Mouse (Mus musculus) liver, adult 2 months (tissue): Measurements from ENCODE around the gene Prkcb. TPM values are rescaled to one million over a fixed set of nuclear protein-coding genes. Genes with fewer than 3 reads are reported as not detected.
"Not testable (repeated sequence)": the region's sequence is repeated elsewhere in the genome, so short reads cannot be mapped to it uniquely, and the experiment has no call there.

Source experiments
- DNase-seq: peaks from one replicate; pipeline ENCODE4 v3.0.0-alpha.2; 2011; ENCODE audit warnings: low read depth, low spot score; ENCODE audit errors: extremely low read depth
- H3K27ac ChIP-seq: fragments of 200-500 bp; replicated peaks from 2 replicates; pipeline ENCODE4 v1.5.1; 2012; ENCODE audit warnings: low read depth, mild to moderate bottlenecking, control low read depth, inconsistent platforms, low read length; ENCODE audit not compliant: insufficient read depth
- H3K27me3 ChIP-seq: fragments of 200-500 bp; 2 replicates; pipeline ENCODE4 v1.6.1; 2012; ENCODE audit warnings: mild to moderate bottlenecking, moderate library complexity, low read length, inconsistent platforms; ENCODE audit not compliant: control insufficient read depth, insufficient read depth
- H3K36me3 ChIP-seq: fragments of 200-500 bp; 2 replicates; pipeline ENCODE4 v1.6.1; 2012; ENCODE audit warnings: low read length, inconsistent platforms; ENCODE audit not compliant: control insufficient read depth, insufficient read depth
- H3K4me1 ChIP-seq: fragments of 200-500 bp; 2 replicates; pipeline ENCODE4 v1.6.1; 2011; ENCODE audit warnings: low read length; ENCODE audit not compliant: control insufficient read depth, insufficient read depth
- H3K4me3 ChIP-seq: fragments of 200-500 bp; 2 replicates; pipeline ENCODE4 v1.5.1; 2011; ENCODE audit warnings: low read depth, mild to moderate bottlenecking, control low read depth, low read length, moderate library complexity; ENCODE audit not compliant: insufficient read depth
- H3K79me2 ChIP-seq: fragments of 200-500 bp; 2 replicates; pipeline ENCODE4 v1.6.1; 2012; ENCODE audit warnings: inconsistent platforms, mild to moderate bottlenecking, low read length, moderate library complexity; ENCODE audit not compliant: control insufficient read depth, insufficient read depth
- H3K9ac ChIP-seq: fragments of 200-500 bp; 2 replicates; pipeline ENCODE4 v1.6.1; 2012; ENCODE audit warnings: low read depth, mild to moderate bottlenecking, control low read depth, inconsistent platforms, low read length
- CTCF ChIP-seq: fragments of 200-500 bp; IDR thresholded peaks from 2 replicates; pipeline ENCODE4 v1.5.1; 2011; ENCODE audit warnings: low read depth, low read length, control low read depth
- POLR2A ChIP-seq: fragments of 200-500 bp; IDR thresholded peaks from 2 replicates; pipeline ENCODE4 v1.6.1; 2011; ENCODE audit warnings: low read length, control low read depth; ENCODE audit not compliant: insufficient read depth; ENCODE audit errors: extremely low read depth
- WGBS: fragments of 180-500 bp; shearing (Covaris S2); methylation state at CpG from one replicate; pipeline ENCODE4 v1.1.7; 2018; 5-methylcytosine and 5-hydroxymethylcytosine counted together
- polyA plus RNA-seq: library from polyadenylated mRNA; depleted of rRNA; stranded (reverse); fragments of >200 nt; gene quantifications from 2 replicates; pipeline ENCODE4 v1.2.3, GENCODE M21; 2012; rRNA removed
- total RNA-seq: library from RNA; depleted of rRNA; stranded (reverse); fragments of >200 nt; gene quantifications from 2 replicates; pipeline ENCODE4 v1.2.3, GENCODE M21; 2014; rRNA removed

Gene Prkcb
- 3.7 and 5.6 TPM in 2 replicates for total RNA-seq
- polyA plus RNA-seq: 1.5 and 2.5 TPM in 2 replicates

- H3K4me3 ChIP-seq: peak within 1 kb of the TSS; percentile 69
- 7% methylated on average over 40 of the region's 42 CpGs for WGBS
- no peak within 1 kb of the TSS for H3K27ac ChIP-seq
- H3K36me3 ChIP-seq: no peaks in the 10 kb centered on the region
- peaks cover 12% of the 10 kb centered on the region for H3K27me3 ChIP-seq
- no peaks in the 10 kb centered on the region for H3K4me1 ChIP-seq
- peak within 1 kb of the TSS; percentile 66 for H3K9ac ChIP-seq
- no peak for DNase-seq
- TF ChIP-seq POLR2A: no peak
- TF ChIP-seq CTCF: no peak
- no peaks in the 10 kb centered on the region; the same call in 1 of the 2 replicates for H3K79me2 ChIP-seq
These were observed at the start of gene Prkcb for GRCm38 (mm10) chr7:122288605-122289242. TSS of gene Prkcb (plus strand) at chr7:122288751.

DNA sequence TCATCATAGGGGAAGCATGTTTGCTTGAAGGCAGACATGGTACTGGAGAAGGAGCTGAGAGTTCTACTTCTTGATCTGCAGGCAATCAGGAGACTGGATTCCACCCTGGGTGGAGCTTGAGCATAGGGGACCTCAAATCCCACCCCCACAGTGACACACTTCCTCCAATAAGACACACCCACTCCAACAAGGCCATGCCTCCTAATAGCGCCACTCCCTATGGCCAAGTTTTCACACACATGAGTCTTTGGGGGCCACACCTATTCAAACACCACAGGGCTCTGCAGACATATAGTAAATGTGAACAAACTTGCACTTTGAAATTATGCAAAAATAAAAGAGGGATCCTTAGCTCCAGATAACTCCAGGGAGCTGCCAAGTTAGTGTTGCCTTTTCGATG lies 49.6 kb upstream of the Prkcb start:
- H3K27me3 ChIP-seq: no peaks in the 10 kb centered on the region
- H3K4me1 ChIP-seq: no peaks in the 10 kb centered on the region
- DNase-seq: no peak
- no peak overlapping the region for H3K27ac ChIP-seq
- WGBS: 95% methylated on average over 2 of the region's 2 CpGs
- no peaks in the 10 kb centered on the region for H3K36me3 ChIP-seq
- no peak for TF ChIP-seq POLR2A
- no peak for TF ChIP-seq CTCF
- no peak overlapping the region for H3K9ac ChIP-seq
- no peak overlapping the region for H3K4me3 ChIP-seq
- H3K79me2 ChIP-seq: no peaks in the 10 kb centered on the region

- H3K27ac ChIP-seq: no peak overlapping the region
- H3K36me3 ChIP-seq: no peaks in the 10 kb centered on the region
- H3K9ac ChIP-seq: no peak overlapping the region
- no peaks in the 10 kb centered on the region for H3K79me2 ChIP-seq
- no peak for DNase-seq
- H3K27me3 ChIP-seq: no peaks in the 10 kb centered on the region
- 77% methylated on average over 6 of the region's 6 CpGs for WGBS
- no peak overlapping the region for H3K4me3 ChIP-seq
- no peak for TF ChIP-seq CTCF
- no peak for TF ChIP-seq POLR2A
- no peaks in the 10 kb centered on the region for H3K4me1 ChIP-seq
These were observed 48.0 kb upstream of the Prkcb start for GRCm38 (mm10) chr7:122240413-122241119.

DNA sequence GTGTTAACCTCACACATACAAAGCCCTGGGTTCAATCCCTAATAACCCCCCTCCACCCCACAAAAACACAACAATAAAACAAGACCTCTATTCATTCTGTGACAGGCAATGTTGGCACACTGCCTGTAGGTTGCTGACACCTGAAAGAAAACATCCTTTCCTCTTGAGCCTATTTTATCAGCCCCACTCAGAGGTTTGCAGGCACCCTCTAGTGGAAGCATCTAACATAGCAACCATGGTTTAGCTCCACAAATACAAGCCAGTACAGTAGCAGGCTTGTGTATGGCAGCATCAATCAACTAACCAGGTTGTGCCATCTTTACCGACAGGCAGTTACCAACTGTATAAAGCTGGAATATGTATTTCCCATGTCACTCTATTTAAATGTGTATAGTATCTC lies 46.3 kb upstream of the Prkcb start:
- no peaks in the 10 kb centered on the region for H3K79me2 ChIP-seq
- H3K4me3 ChIP-seq: no peak overlapping the region
- H3K9ac ChIP-seq: no peak overlapping the region
- H3K27me3 ChIP-seq: no peaks in the 10 kb centered on the region
- 31% methylated on average over 1 of the region's 1 CpGs for WGBS
- H3K4me1 ChIP-seq: no peaks in the 10 kb centered on the region
- no peak for TF ChIP-seq POLR2A
- no peak for TF ChIP-seq CTCF
- peak; percentile 31 for DNase-seq
- no peak overlapping the region for H3K27ac ChIP-seq
- H3K36me3 ChIP-seq: no peaks in the 10 kb centered on the region

DNA sequence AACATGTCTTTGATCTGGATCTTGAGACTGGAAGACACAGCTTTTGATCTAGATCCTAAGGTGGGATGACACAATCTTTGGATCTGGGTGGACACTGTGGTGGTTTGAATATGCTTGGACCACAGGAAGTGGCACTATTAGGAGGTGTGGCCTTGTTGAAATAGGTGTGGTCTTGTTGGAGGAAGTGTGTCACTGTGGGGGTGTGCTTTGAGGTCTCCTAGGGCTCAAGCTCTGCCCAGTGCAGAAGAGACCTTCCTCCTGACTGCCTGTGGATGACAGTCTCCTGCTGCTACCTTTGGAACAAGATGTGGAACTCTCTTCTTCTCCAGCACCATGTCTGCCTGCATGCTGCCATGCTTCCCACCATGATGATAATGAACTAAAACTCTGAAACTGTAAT lies 45.8 kb upstream of the Prkcb start:
- not testable (repeated sequence) for H3K27ac ChIP-seq, H3K4me3 ChIP-seq, H3K27me3 ChIP-seq, H3K4me1 ChIP-seq, H3K79me2 ChIP-seq, H3K9ac ChIP-seq, DNase-seq, H3K36me3 ChIP-seq

- Histone ChIP-seq H3K4me3 (no peak overlapping the region), H3K27me3 (no peaks in the 10 kb centered on the region), H3K36me3 (no peaks in the 10 kb centered on the region), H3K27ac (no peak overlapping the region), H3K4me1 (no peaks in the 10 kb centered on the region), H3K79me2 (no peaks in the 10 kb centered on the region), H3K9ac (no peak overlapping the region)
- TF ChIP-seq POLR2A: no peak
- TF ChIP-seq CTCF: no peak
- DNase-seq: no peak
- 73% methylated on average over 7 of the region's 7 CpGs for WGBS
These were observed 44.4 kb upstream of the Prkcb start for GRCm38 (mm10) chr7:122244166-122244565.
